Mouse (Mus musculus) stomach, postnatal 0 days (tissue): Measurements from ENCODE around the gene Nek10.
A peak's percentile ranks its signal among the peaks of the same experiment; 100 is the strongest.

Source experiments
- CTCF ChIP-seq: IDR thresholded peaks from 2 replicates; pipeline ENCODE4 v1.5.1; 2016; ENCODE audit warnings: antibody characterized with exemption, low read depth, mild to moderate bottlenecking, moderate library complexity
- EP300 ChIP-seq: optimal IDR thresholded peaks from 2 replicates; pipeline ENCODE3; 2016; ENCODE audit warnings: antibody characterized with exemption

GRCm38 (mm10) chr14:14786979-14787378, 16.2 kb upstream of the Nek10 start:
- TF ChIP-seq CTCF = 0 out of 2 replicates have a peak, but pooled peaks have one; percentile 10
- TF ChIP-seq EP300 = no peak
